Mouse (Mus musculus): ENCODE results near the gene Tbc1d5.

DNA sequence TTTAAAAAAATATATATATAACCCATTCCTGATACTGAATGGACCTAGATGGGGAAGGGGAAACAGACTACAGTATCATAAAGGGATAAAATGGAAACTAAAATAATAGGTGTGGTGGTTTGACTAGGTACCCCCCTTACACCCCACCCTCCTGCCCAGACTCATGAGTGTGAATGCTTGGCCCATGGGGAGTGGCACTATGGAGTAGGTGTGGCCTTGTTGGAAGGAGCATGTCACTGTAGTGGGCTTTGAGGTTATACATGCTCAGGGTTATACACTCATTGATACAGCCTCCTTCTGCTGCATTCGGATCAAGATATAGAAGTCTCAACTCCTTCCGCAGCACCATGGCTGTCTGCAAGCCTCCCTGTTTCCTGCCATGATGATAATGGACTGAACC, 450.1 kb downstream of the Tbc1d5 start:
- TF ChIP-seq POLR2A (IDR thresholded peaks at IDR 0.05; ENCODE audit: control insufficient read depth, extremely low read depth, insufficient read depth, low read length, poor library complexity) (no peak), CTCF (IDR thresholded peaks at IDR 0.05; ENCODE audit: borderline replicate concordance, control insufficient read depth, extremely low read depth, insufficient read depth, low read length, poor library complexity) (no peak)

Measured in thymus, adult 2 months (tissue).